8 mouse cellular contexts compared by ENCODE assay signal in the genomic region with DNA sequence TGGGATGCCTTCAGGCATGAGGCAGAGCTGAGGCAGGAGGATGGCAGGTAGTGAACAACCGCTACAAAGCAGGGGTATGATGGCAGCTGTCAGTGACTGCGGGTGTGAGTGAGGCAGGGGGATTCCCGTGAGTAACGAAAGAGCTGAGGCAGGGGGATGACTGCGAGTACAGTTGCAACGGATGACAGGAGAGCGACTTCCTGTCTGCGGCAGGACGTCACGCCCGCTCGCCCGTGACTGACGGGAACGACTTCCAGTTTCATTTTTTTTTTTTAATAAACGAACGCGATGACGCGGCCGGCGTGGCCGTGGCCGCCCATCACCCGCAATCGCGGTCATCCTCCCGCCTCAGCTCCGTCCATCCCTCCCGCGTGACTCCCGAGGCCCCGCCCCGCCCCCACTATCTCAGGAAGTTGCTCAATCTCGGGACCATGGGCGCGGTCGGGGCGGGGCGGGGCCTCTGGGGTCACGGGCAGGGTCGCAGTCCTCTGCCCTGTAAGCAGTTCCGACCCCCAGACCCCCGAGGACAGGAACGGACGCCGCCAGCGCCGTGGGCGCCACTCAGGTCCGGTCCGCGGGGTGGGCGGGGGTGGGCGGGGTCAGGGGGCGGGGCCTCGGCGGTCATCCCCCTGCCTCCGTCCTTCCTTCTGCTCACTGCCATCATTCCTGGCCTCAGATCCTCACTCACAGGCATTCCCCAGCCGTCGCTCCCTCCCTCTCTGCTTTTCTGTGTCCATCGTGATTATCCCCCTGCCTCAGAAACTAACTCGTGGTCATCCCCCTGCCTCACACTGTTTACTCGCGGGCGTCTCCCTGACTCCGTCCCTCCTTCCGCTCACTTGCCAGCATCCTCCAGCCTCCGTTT. TPM values are rescaled to one million over a fixed set of nuclear protein-coding genes. Genes with fewer than 3 reads are reported as not detected.
DNase-seq lines count a peak whose midpoint lies in the region; ATAC-seq and TF ChIP-seq lines count a peak whose summit lies in the region.

Il3ra (plus strand) TSS at position 328 of the 865 bp plus-strand sequence.

- peak; percentile 54 to 57 for ATAC-seq in hematopoietic stem cell, adult 5-6 weeks (replicated peaks in 1 of 2; ENCODE audit: insufficient read depth in 1 of 2, low FRiP score in 2 of 2, low TSS enrichment in 1 of 2, low read depth in 1 of 2, poor library complexity in 2 of 2, severe bottlenecking in 2 of 2)

- H3K27ac ChIP-seq in ES-E14 (ENCODE audit: insufficient read depth, low read depth, low read length, poor library complexity, severe bottlenecking): peak within 1 kb of the TSS; percentile 74

- peaks cover 20% of the 10 kb centered on the region; the same call in 1 of the 2 replicates for H3K36me3 ChIP-seq in ES-E14 (ENCODE audit: control insufficient read depth, insufficient read depth, low read length, poor library complexity, severe bottlenecking)

- no peak for DNase-seq in ES-E14 (ENCODE audit: low read depth, low spot score)
- peak; percentile 64 to 66 for DNase-seq in cerebellum, adult 18-20 months
- DNase-seq in frontal cortex, adult 2 months (ENCODE audit: extremely low spot score in 1 of 2, low spot score in 1 of 2): peak; percentile 42 to 73
- peak; percentile 70 to 77 for DNase-seq in layer of hippocampus, postnatal 10 days (ENCODE audit: low spot score in 2 of 2)
- peak; percentile 82 for DNase-seq in lung, postnatal 25 days (ENCODE audit: low spot score)
- DNase-seq in retina, postnatal 1 day: peak; percentile 87
- peak; percentile 47 to 61 for DNase-seq in urinary bladder, adult 18-20 months (ENCODE audit: low spot score in 2 of 2)

- H3K4me1 ChIP-seq in ES-E14 (ENCODE audit: control insufficient read depth in 2 of 2, insufficient read depth in 2 of 2, low read length in 2 of 2, poor library complexity in 1 of 2): no peaks in the 10 kb centered on the region

- H3K9ac ChIP-seq in ES-E14 (ENCODE audit: insufficient read depth, low read depth, low read length, poor library complexity, severe bottlenecking): peak within 1 kb of the TSS; percentile 67

- no peaks in the 10 kb centered on the region for H3K9me3 ChIP-seq in ES-E14 (ENCODE audit: control insufficient read depth, insufficient read depth, low read depth, low read length)

- in situ Hi-C loops in ES-E14 (cut with MboI; ENCODE audit: low sequenced_read_pairs in 2 of 2, unreplicated experiment in 2 of 2): no loop called here

- H3K4me3 ChIP-seq in ES-E14 (ENCODE audit: insufficient read depth in 1 of 2, low read depth in 1 of 2, low read length in 2 of 2, poor library complexity in 1 of 2, severe bottlenecking in 1 of 2): peak within 1 kb of the TSS; percentile 64 to 76

TF ChIP-seq in ES-E14, 5 proteins besides CTCF, POLR2A, EP300 and RAD21:
- TF ChIP-seq CHD2 (IDR thresholded peaks at IDR 0.05; ENCODE audit: low read depth, low read length) (no peak), ZNF384 (IDR thresholded peaks at IDR 0.05; ENCODE audit: low read depth, low read length) (0 out of 2 replicates have a peak, but pooled peaks have one; percentile 49)

RNA-seq across cellular contexts. Expression of gene Il3ra, which starts in this region (rescaled TPM):
- 5.8 and 13.1 TPM in 2 replicates for total RNA-seq in ES-E14 (2012; rRNA removed)
- 8.4 and 8.8 TPM in 2 replicates for polyA plus RNA-seq in frontal cortex, adult 2 months (2012; rRNA removed)
- 12.3 and 15.4 TPM in 2 replicates for total RNA-seq in hematopoietic stem cell, adult 5-6 weeks (2017)
- total RNA-seq in layer of hippocampus, postnatal 10 days (2021): 1 to 10 TPM; 3.5 to 4.3 TPM
